Mouse (Mus musculus) small intestine, adult 2 months (tissue): ENCODE measurements at regions not wholly inside any gene's neighbourhood (a gene's known extent, or its start where the extent isn't known, plus 50 kb on each side); places are given as distances from the start of the nearest gene placed in this dataset.

ENCODE experiments used
- CTCF ChIP-seq: fragments of 200-500 bp; IDR thresholded peaks from 2 replicates; pipeline ENCODE4 v1.5.1; 2012; ENCODE audit warnings: low read depth, mild to moderate bottlenecking, control low read depth, inconsistent platforms, low read length, moderate library complexity, mixed read lengths; ENCODE audit not compliant: insufficient replicate concordance, insufficient read length; ENCODE audit errors: extremely low read depth
- POLR2A ChIP-seq: fragments of 200-500 bp; IDR thresholded peaks from 2 replicates; pipeline ENCODE4 v1.6.1; 2012; ENCODE audit warnings: low read depth, mild to moderate bottlenecking, control low read depth, inconsistent platforms, low read length, moderate library complexity

DNA sequence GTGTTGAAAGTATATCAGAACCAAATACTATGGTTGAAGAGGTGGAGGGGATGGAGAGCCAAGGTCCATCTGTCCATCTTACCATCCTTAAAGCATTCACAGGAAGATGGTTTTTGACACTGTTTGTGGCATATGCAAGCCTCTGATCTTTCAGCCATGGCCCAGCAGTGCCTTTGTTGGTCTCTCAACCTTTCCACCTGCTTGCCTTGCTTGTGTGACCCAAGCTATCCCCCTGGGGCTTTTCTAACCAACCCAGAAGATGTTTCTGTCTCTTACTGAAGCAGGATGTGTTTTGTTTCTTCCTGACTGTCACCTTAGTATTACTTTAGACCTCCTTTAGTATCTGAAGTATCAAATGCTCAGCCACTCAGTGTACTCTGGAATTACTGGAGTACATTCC, 107.8 kb upstream of the Prdm1 start:
- TF ChIP-seq CTCF = no peak
- no peak for TF ChIP-seq POLR2A
